Mouse (Mus musculus) bone marrow, adult 2 months (tissue): ENCODE data around the gene Grm5. TPM values are rescaled to one million over a fixed set of nuclear protein-coding genes. Genes with fewer than 3 reads are reported as not detected.

ENCODE experiments used
- H3K27ac ChIP-seq: fragments of 200-500 bp; 2 replicates; pipeline ENCODE4 v1.5.1; 2012; ENCODE audit warnings: low read depth, mild to moderate bottlenecking, control low read depth, inconsistent platforms, low read length; ENCODE audit not compliant: control insufficient read depth, poor library complexity, insufficient read depth
- H3K4me1 ChIP-seq: fragments of 200-500 bp; 2 replicates; pipeline ENCODE4 v1.6.1; 2011; ENCODE audit warnings: low read length; ENCODE audit not compliant: control insufficient read depth, insufficient read depth
- H3K4me3 ChIP-seq: fragments of 200-500 bp; replicated peaks from 2 replicates; pipeline ENCODE3; 2011; ENCODE audit warnings: mild to moderate bottlenecking, low read depth, low read length, control low read depth; ENCODE audit not compliant: control insufficient read depth
- CTCF ChIP-seq: fragments of 200-500 bp; IDR thresholded peaks from 2 replicates; pipeline ENCODE4 v1.5.1; 2011; ENCODE audit warnings: low read length, control low read depth; ENCODE audit not compliant: control insufficient read depth, insufficient read depth
- POLR2A ChIP-seq: fragments of 200-500 bp; IDR thresholded peaks from 2 replicates; pipeline ENCODE4 v1.6.1; 2011; ENCODE audit warnings: low read depth, mild to moderate bottlenecking, control low read depth, low read length, borderline replicate concordance; ENCODE audit not compliant: control insufficient read depth
- WGBS: fragments of 180-500 bp; shearing (Covaris S2); methylation state at CpG from one replicate; pipeline ENCODE4 v1.1.7; 2018; 5-methylcytosine and 5-hydroxymethylcytosine counted together
- polyA plus RNA-seq: library from polyadenylated mRNA; stranded (reverse); fragments of >200 nt; gene quantifications from 2 replicates; pipeline ENCODE4 v1.2.4, GENCODE M21; 2011; ENCODE audit warnings: low replicate concordance; ENCODE audit not compliant: missing spikeins, insufficient read depth, insufficient read length

Grm5 gene
- polyA plus RNA-seq, 1 experiment: not detected

GRCm38 (mm10) chr7:87635530-87635929 lies 51.6 kb downstream of the Grm5 start:
- no peaks in the 10 kb centered on the region for H3K4me1 ChIP-seq
- H3K4me3 ChIP-seq: no peak overlapping the region
- TF ChIP-seq POLR2A (no peak), CTCF (no peak)
- 47% methylated on average over 1 of the region's 1 CpGs for WGBS
- H3K27ac ChIP-seq: no peak overlapping the region

GRCm38 (mm10) chr7:87650610-87651009 lies 66.6 kb downstream of the Grm5 start:
- 88% methylated on average over 3 of the region's 3 CpGs for WGBS
- TF ChIP-seq POLR2A: no peak
- TF ChIP-seq CTCF: no peak
- Histone ChIP-seq H3K4me1 (no peaks in the 10 kb centered on the region), H3K27ac (no peak overlapping the region), H3K4me3 (no peak overlapping the region)

DNA sequence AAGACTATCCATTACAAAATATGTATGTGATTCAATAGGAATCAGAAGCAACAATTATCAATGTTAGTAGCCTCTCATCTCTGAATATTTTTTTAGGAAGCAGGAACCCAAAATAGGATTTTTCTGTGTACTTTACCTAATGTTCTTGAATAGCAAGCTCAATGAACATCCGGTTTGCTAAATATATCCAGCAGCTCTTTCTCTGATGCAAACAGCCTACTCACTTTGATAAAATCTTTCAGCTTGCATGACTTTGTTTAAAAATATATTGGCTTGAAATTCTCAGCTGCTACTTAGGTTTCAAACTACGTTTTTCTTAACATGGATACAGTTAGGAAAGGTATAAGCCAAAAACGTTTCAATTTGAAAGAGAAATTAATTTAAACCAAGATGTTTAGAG lies 77.8 kb downstream of the Grm5 start:
- WGBS: 56% methylated on average over 3 of the region's 3 CpGs
- Histone ChIP-seq H3K4me1 (no peaks in the 10 kb centered on the region), H3K4me3 (no peak overlapping the region), H3K27ac (no peak overlapping the region)
- TF ChIP-seq CTCF (no peak), POLR2A (no peak)

- 66% methylated on average over 2 of the region's 2 CpGs for WGBS
- TF ChIP-seq POLR2A (no peak), CTCF (no peak)
- Histone ChIP-seq H3K27ac (no peak overlapping the region), H3K4me3 (no peak overlapping the region), H3K4me1 (no peaks in the 10 kb centered on the region)
Observed at GRCm38 (mm10) chr7:87664041-87664440, 80.1 kb downstream of the Grm5 start.

GRCm38 (mm10) chr7:87716393-87716792 lies 132.4 kb downstream of the Grm5 start:
- no peak overlapping the region for H3K4me3 ChIP-seq
- TF ChIP-seq CTCF (no peak), POLR2A (no peak)
- no peaks in the 10 kb centered on the region for H3K4me1 ChIP-seq
- no peak overlapping the region for H3K27ac ChIP-seq
- 53% methylated on average over 1 of the region's 1 CpGs for WGBS

GRCm38 (mm10) chr7:87718631-87719030 lies 134.7 kb downstream of the Grm5 start:
- no peak overlapping the region for H3K27ac ChIP-seq
- H3K4me1 ChIP-seq: no peaks in the 10 kb centered on the region
- 58% methylated on average over 1 of the region's 1 CpGs for WGBS
- TF ChIP-seq POLR2A (no peak), CTCF (no peak)
- H3K4me3 ChIP-seq: no peak overlapping the region

- Histone ChIP-seq H3K27ac (no peak overlapping the region), H3K4me1 (no peaks in the 10 kb centered on the region), H3K4me3 (no peak overlapping the region)
- TF ChIP-seq CTCF: no peak
Observed at GRCm38 (mm10) chr7:87734511-87734910, 150.5 kb downstream of the Grm5 start.

DNA sequence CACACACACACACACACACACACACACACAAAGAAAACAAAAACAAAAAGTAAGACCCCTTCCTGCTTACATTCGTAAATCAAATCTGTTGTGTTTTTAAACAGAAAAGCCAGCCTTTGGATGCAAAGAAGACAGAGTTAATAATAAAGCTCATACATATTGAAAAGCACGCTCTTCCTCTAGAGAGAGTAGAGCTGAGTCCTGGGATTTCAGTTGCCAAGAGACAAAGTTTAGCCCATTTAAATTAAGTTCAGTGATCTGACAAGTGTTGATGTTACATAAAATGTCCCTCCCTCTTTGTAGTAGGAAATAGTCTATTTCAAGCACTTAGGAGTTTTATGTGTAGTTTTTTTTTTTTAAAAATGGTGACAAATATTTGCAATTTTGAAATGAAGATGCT lies 178.0 kb downstream of the Grm5 start:
- no peak for TF ChIP-seq CTCF
- no peak for TF ChIP-seq POLR2A
- Histone ChIP-seq H3K27ac (no peak overlapping the region), H3K4me3 (no peak overlapping the region), H3K4me1 (no peaks in the 10 kb centered on the region)
- 73% methylated on average over 2 of the region's 2 CpGs for WGBS

GRCm38 (mm10) chr7:87762376-87762775 lies 178.4 kb downstream of the Grm5 start:
- H3K4me1 ChIP-seq: no peaks in the 10 kb centered on the region
- 72% methylated on average over 3 of the region's 3 CpGs for WGBS
- no peak overlapping the region for H3K27ac ChIP-seq
- H3K4me3 ChIP-seq: no peak overlapping the region
- no peak for TF ChIP-seq POLR2A
- no peak for TF ChIP-seq CTCF

DNA sequence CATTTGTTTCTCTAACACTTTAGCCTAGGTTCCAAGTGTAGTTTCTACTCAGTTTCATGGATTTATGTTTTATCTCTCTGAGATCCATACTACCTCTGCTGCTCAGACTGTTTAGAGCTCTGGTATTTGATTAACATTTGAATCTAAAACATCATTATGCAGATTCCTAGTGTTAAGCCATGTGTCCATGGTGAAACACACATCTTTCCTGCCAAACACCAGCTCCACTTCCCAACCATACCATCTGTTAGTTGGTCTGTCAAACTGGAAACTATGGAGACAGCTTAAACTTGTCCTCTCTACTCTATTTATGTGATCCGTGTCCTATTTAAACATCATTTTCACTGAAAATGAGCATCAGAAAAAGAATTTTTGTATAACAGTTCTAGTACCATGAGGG lies 203.6 kb downstream of the Grm5 start:
- no peak overlapping the region for H3K27ac ChIP-seq
- H3K4me3 ChIP-seq: no peak overlapping the region
- H3K4me1 ChIP-seq: no peaks in the 10 kb centered on the region
- WGBS: 82% methylated on average over 1 of the region's 1 CpGs
- TF ChIP-seq CTCF: no peak
- TF ChIP-seq POLR2A: no peak
